Mouse (Mus musculus) ES-Bruce4 (cell line): ENCODE data around the gene Nwd2. TPM values are rescaled to one million over a fixed set of nuclear protein-coding genes. Genes with fewer than 3 reads are reported as not detected.

ENCODE experiments used
- H3K27ac ChIP-seq: 2 replicates; pipeline ENCODE4 v1.5.1; 2012; ENCODE audit warnings: low read length, inconsistent platforms; ENCODE audit not compliant: insufficient read depth
- H3K27me3 ChIP-seq: 2 replicates; pipeline ENCODE4 v1.6.1; 2012; ENCODE audit warnings: mild to moderate bottlenecking, low read length, inconsistent platforms; ENCODE audit not compliant: control insufficient read depth, poor library complexity, insufficient read depth, severe bottlenecking
- H3K36me3 ChIP-seq: 2 replicates; pipeline ENCODE4 v1.6.1; 2012; ENCODE audit warnings: inconsistent platforms, mild to moderate bottlenecking, low read length, moderate library complexity; ENCODE audit not compliant: control insufficient read depth, poor library complexity, insufficient read depth, severe bottlenecking
- H3K4me1 ChIP-seq: one replicate; pipeline ENCODE4 v1.8.1; 2011; ENCODE audit warnings: low read length; ENCODE audit not compliant: control insufficient read depth, insufficient read depth
- H3K4me3 ChIP-seq: 2 replicates; pipeline ENCODE4 v1.5.1; 2011; ENCODE audit warnings: low read depth, mild to moderate bottlenecking, low read length
- H3K9ac ChIP-seq: 2 replicates; pipeline ENCODE4 v1.6.1; 2012; ENCODE audit warnings: low read depth, mild to moderate bottlenecking, inconsistent platforms; ENCODE audit not compliant: poor library complexity, severe bottlenecking
- H3K9me3 ChIP-seq: replicated peaks from 2 replicates; pipeline ENCODE4 v1.6.1; 2012; ENCODE audit warnings: mild to moderate bottlenecking, low read length, inconsistent platforms; ENCODE audit not compliant: control insufficient read depth, poor library complexity, insufficient read depth, severe bottlenecking
- CTCF ChIP-seq: IDR thresholded peaks from one replicate; pipeline ENCODE4 v1.8.1; 2011; ENCODE audit warnings: low read depth, low read length
- EP300 ChIP-seq: IDR thresholded peaks from 2 replicates; pipeline ENCODE4 v1.6.1; 2011; ENCODE audit warnings: low read depth, low read length; ENCODE audit not compliant: insufficient read depth
- POLR2A ChIP-seq: IDR thresholded peaks from one replicate; pipeline ENCODE4 v1.8.1; 2011; ENCODE audit warnings: low read length; ENCODE audit not compliant: insufficient read depth
- polyA plus RNA-seq: library from polyadenylated mRNA; stranded (reverse); fragments of >200 nt; gene quantifications from 2 replicates; pipeline ENCODE4 v1.2.4, GENCODE M21; 2011; ENCODE audit warnings: low read depth; ENCODE audit not compliant: missing spikeins, insufficient read depth, insufficient read length

Nwd2 gene
- polyA plus RNA-seq, 1 experiment: not detected

GRCm38 (mm10) chr5:63743426-63743825 lies 94.5 kb downstream of the Nwd2 start:
- H3K9me3 ChIP-seq: no peaks in the 10 kb centered on the region
- no peaks in the 10 kb centered on the region for H3K4me1 ChIP-seq
- TF ChIP-seq POLR2A (no peak), EP300 (no peak), CTCF (no peak)

GRCm38 (mm10) chr5:63748299-63748698 lies 99.4 kb downstream of the Nwd2 start:
- H3K36me3 ChIP-seq: no peaks in the 10 kb centered on the region
- no peaks in the 10 kb centered on the region for H3K27me3 ChIP-seq
- H3K9me3 ChIP-seq: no peaks in the 10 kb centered on the region
- TF ChIP-seq POLR2A (no peak), CTCF (no peak), EP300 (no peak)
- no peaks in the 10 kb centered on the region for H3K4me1 ChIP-seq
- H3K27ac ChIP-seq: no peak overlapping the region
- no peak overlapping the region for H3K4me3 ChIP-seq
- H3K9ac ChIP-seq: no peak overlapping the region

More at GRCm38 (mm10) chr5:63743426-63743825, 94.5 kb downstream of the Nwd2 start:
- Histone ChIP-seq H3K36me3 (no peaks in the 10 kb centered on the region), H3K9ac (no peak overlapping the region), H3K27ac (no peak overlapping the region), H3K4me3 (no peak overlapping the region), H3K27me3 (no peaks in the 10 kb centered on the region)

DNA sequence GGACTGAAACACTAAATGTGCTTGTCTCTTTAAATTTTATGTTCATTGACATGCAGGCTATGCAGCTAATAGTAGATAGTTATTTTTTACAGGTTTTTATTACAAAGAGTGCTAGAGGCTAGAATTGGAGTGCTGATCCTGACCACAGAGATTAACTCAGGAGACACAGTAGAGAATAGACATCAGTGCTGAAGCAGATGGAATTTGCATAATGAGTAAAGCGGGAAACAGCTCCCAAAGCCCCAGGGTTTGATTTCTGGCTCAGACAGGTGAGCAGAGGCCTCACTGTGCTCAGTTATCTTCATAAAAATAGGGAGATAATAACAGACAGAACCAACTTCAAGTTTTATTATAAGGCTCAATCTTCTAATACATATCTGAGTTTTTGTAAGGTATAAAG lies 99.9 kb downstream of the Nwd2 start:
- H3K4me3 ChIP-seq: no peak overlapping the region
- no peak overlapping the region for H3K27ac ChIP-seq
- no peaks in the 10 kb centered on the region for H3K4me1 ChIP-seq
- no peaks in the 10 kb centered on the region for H3K9me3 ChIP-seq
- TF ChIP-seq CTCF (no peak), EP300 (no peak), POLR2A (no peak)
- H3K9ac ChIP-seq: no peak overlapping the region
- no peaks in the 10 kb centered on the region for H3K27me3 ChIP-seq
- H3K36me3 ChIP-seq: no peaks in the 10 kb centered on the region

DNA sequence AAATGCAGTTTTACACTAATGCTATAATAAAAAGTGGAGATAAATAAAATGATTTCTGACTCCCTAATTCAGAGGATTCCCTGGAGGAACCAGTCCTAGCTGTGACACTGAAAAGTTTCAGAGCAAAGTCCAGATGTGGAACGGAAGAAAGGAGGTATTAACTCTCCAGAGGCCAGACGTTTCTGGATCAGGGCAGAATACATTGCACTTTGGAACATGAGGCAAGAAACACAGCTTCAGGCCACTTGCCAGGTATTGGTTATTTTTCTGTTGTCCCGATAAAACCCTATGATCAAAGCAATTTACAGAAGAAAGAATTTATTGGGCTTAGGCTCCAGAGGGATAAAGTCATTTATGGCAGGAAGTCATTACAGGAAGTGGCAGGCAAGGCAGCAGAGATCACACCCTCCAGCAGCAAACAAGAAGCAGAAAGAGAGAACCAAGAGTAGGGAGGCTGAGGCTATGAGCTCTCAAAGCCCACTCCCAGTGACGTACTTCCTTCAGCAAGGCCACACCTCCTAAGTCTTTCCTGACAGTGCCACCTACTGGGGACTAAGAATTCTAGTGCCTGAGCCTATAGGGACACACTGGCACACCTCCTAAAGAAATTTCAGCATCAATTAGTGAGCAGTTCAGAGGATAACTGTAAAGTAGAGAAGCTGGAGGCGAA lies 106.3 kb downstream of the Nwd2 start:
- no peaks in the 10 kb centered on the region for H3K9me3 ChIP-seq
- no peak overlapping the region for H3K4me3 ChIP-seq
- H3K4me1 ChIP-seq: no peaks in the 10 kb centered on the region
- no peaks in the 10 kb centered on the region for H3K27me3 ChIP-seq
- no peak overlapping the region for H3K9ac ChIP-seq
- TF ChIP-seq CTCF: peak; percentile 35
- no peak for TF ChIP-seq EP300
- no peak for TF ChIP-seq POLR2A
- no peak overlapping the region for H3K27ac ChIP-seq
- H3K36me3 ChIP-seq: no peaks in the 10 kb centered on the region

DNA sequence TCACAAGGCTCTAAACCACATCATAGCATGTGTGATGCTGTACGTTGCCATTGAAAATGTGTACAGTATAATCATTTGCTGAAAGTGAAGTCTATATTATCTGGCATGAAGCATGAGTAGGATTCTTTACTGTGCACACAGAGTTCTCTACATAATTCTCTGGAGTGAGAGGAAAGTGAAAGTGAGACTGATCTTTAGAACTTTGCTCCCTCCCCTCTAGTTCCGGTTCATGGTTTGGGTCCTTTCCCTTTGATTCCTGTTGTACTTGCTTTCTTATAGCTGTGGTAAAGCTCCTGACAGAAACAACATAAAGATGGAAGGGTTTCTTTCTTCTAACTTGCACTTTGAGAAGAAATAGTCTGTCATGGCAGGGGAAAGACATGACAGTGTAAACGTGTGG lies 107.0 kb downstream of the Nwd2 start:
- no peak overlapping the region for H3K27ac ChIP-seq
- no peak overlapping the region for H3K9ac ChIP-seq
- H3K4me1 ChIP-seq: no peaks in the 10 kb centered on the region
- H3K9me3 ChIP-seq: no peaks in the 10 kb centered on the region
- no peak overlapping the region for H3K4me3 ChIP-seq
- no peaks in the 10 kb centered on the region for H3K36me3 ChIP-seq
- TF ChIP-seq POLR2A (no peak), CTCF (no peak), EP300 (no peak)
- H3K27me3 ChIP-seq: no peaks in the 10 kb centered on the region

DNA sequence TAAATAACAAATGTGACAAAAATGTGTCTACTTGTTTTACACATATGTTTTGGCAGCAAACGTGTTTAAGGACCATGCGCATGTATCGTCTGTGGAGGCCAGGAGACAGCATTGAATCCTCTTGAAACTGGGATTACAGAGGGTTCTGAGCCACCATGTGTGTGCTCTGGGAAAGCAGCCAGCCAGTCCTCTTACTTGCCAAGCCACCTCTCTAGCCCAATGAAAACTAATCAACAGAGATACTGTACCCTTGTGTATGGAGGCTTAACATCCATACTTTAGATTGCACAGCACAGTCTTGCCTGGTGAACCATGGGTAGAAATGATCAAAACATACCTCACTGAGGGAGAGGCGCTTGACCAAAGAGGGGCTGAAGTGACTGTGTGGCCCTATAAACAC lies 117.0 kb downstream of the Nwd2 start:
- Histone ChIP-seq H3K36me3 (no peaks in the 10 kb centered on the region), H3K27me3 (no peaks in the 10 kb centered on the region), H3K4me3 (no peak overlapping the region), H3K27ac (no peak overlapping the region), H3K4me1 (no peaks in the 10 kb centered on the region), H3K9ac (no peak overlapping the region), H3K9me3 (no peaks in the 10 kb centered on the region)
- no peak for TF ChIP-seq POLR2A
- TF ChIP-seq EP300: no peak
- TF ChIP-seq CTCF: no peak
